Mouse (Mus musculus) CD8-positive naive resting alpha-beta T cell, adult 2 months (primary cell): Measurements from ENCODE around the gene Klf2.

Experiments used
- DNase-seq, 2 experiments: peaks; one replicate each; pipeline ENCODE4 v3.0.0; 2022; ENCODE audit warnings: low read depth in 2 of 2, low spot score in 2 of 2

The Klf2 gene

DNA sequence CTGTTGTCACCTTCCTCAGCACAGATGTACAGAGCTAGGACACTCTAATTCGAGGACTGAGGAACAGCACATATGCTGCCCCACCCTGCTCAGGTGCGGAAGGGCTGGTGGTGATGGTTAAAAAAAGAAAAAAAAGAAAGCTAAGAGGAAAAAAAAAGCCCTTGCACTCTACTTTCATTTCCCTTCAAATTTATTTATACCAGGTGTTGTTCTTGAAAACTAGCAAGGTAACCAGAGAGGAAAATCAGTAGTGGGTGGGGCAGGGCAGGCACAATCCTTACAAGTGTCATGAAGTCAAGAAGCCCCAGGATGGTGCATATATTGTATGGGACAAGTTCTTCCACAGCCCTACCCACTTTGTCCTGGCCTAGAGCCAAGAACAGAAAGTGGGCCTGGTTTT, 46.2 kb downstream of the Klf2 start:
- DNase-seq, result peak in 1 of 2 experiments; percentile 39

DNA sequence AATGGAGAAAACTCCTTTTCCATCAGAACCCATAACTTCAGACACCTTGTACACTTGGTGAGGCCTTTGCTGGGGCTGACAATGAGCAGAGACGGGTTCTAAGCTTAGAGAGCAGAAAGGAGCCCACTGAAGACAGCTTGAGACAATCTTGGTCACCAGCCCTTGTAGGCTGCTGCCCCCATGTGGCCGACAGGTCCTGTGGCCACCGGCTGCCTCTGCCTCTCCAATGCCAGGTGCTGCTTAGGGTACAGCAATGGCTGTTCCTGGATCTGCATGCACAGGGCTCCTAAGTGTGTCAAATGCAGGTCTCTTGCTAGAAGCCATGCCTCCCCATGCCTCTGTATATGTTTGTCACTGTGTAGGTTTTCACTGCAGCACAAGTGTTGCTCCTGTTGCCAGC, 47.0 kb downstream of the Klf2 start:
- DNase-seq, result peak; percentile 88 to 91

DNA sequence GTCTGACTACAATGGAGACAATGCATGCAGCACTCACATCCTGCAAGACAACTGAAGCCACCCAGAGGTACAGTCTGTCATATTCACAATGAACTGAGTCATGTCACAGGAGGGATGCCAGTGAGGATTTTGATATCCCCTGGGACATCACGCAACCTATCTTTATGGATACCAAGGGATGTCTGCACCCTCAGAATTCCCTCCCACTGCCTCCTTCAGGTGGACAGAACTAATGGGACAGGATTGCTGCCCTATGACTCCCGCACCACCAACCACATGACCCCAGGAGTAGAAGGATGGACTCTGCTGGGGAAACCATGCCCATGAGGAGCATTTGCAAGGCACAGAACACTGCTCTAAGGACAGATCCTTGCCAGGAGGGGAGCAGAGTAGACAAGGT, 47.6 kb downstream of the Klf2 start:
- no peak for DNase-seq
